Mouse (Mus musculus): Measurements from ENCODE around the gene Sgip1. TPM values are rescaled to one million over a fixed set of nuclear protein-coding genes. Genes with fewer than 3 reads are reported as not detected.

Gene Sgip1
- total RNA-seq, 4 experiments from 2014 or later = 6.6 to 15.5 (median 10.4) TPM

GRCm38 (mm10) chr4:102840956-102841729 lies 100.0 kb downstream of the Sgip1 start:
- no peak for DNase-seq

GRCm38 (mm10) chr4:102850498-102850897 lies 109.4 kb downstream of the Sgip1 start:
- no peak for DNase-seq

GRCm38 (mm10) chr4:102851161-102851560 lies 110.1 kb downstream of the Sgip1 start:
- no peak for DNase-seq

- DNase-seq = no peak
Measured at GRCm38 (mm10) chr4:102852290-102852689, 111.2 kb downstream of the Sgip1 start.

- DNase-seq = no peak
Measured at GRCm38 (mm10) chr4:102852808-102853207, 111.7 kb downstream of the Sgip1 start.

GRCm38 (mm10) chr4:102853330-102854022 lies 112.4 kb downstream of the Sgip1 start:
- no peak for DNase-seq

GRCm38 (mm10) chr4:102854928-102855892 lies 114.1 kb downstream of the Sgip1 start:
- DNase-seq = peak; percentile 6

GRCm38 (mm10) chr4:102856086-102856485 lies 115.0 kb downstream of the Sgip1 start:
- no peak for DNase-seq

GRCm38 (mm10) chr4:102859259-102860194 lies 118.4 kb downstream of the Sgip1 start:
- no peak for DNase-seq

- no peak for DNase-seq
Measured at GRCm38 (mm10) chr4:102862751-102863710, 121.9 kb downstream of the Sgip1 start.

GRCm38 (mm10) chr4:102866531-102866930 lies 125.4 kb downstream of the Sgip1 start:
- DNase-seq = no peak

GRCm38 (mm10) chr4:102871274-102871673 lies 130.2 kb downstream of the Sgip1 start:
- DNase-seq = no peak

GRCm38 (mm10) chr4:102883142-102883541 lies 142.0 kb downstream of the Sgip1 start:
- no peak for DNase-seq

GRCm38 (mm10) chr4:102884228-102884627 lies 143.1 kb downstream of the Sgip1 start:
- no peak for DNase-seq

GRCm38 (mm10) chr4:102886459-102886858 lies 145.4 kb downstream of the Sgip1 start:
- DNase-seq = no peak

- no peak for DNase-seq
Measured at GRCm38 (mm10) chr4:102886902-102887301, 145.8 kb downstream of the Sgip1 start.

GRCm38 (mm10) chr4:102887770-102888689 lies 146.9 kb downstream of the Sgip1 start:
- no peak for DNase-seq

GRCm38 (mm10) chr4:102895866-102896265 lies 154.8 kb downstream of the Sgip1 start:
- no peak for DNase-seq

- peak; percentile 58 for DNase-seq
Measured at GRCm38 (mm10) chr4:102898987-102899386, 157.9 kb downstream of the Sgip1 start.
